Mouse (Mus musculus) ZHBTc4 (cell line): ENCODE data around the gene Sec61a2.

Experiments used
- DNase-seq: peaks from one replicate; pipeline ENCODE4 v3.0.0-alpha.2; 2011; ENCODE audit warnings: low read depth, low spot score

Sec61a2 gene

GRCm38 (mm10) chr2:5894843-5895570, at the start of gene Sec61a2:
Gene Sec61a2, minus strand, starts transcription at chr2:5895432.
- DNase-seq, result peak; percentile 98

DNA sequence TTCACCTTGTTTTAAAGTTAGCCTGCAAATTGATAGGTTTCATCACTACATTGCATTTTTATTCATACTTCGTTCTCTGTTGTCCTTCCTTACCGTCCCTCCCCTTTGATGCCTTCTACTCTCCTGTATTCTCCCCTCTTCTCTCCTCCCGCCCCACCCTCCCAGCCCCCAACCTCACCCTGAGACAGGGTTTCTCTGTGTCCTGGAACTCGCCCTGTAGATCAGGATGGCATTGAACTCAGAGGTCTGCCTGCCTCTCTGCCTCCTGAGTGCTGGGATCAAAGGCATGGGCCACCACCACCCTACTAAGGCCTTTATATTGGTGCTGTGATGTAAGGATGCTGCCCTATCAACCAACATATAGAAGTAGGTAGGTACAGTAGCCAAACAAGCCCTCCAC, 47.8 kb upstream of the Sec61a2 start:
- DNase-seq, result no peak

GRCm38 (mm10) chr2:5942416-5943032, 47.3 kb upstream of the Sec61a2 start, which contains the start of gene Dhtkd1:
Gene Dhtkd1, minus strand, starts transcription at chr2:5942792.
- DNase-seq, result peak; percentile 87

GRCm38 (mm10) chr2:5941861-5942415, 46.7 kb upstream of the Sec61a2 start:
- DNase-seq, result peak; percentile 36

DNA sequence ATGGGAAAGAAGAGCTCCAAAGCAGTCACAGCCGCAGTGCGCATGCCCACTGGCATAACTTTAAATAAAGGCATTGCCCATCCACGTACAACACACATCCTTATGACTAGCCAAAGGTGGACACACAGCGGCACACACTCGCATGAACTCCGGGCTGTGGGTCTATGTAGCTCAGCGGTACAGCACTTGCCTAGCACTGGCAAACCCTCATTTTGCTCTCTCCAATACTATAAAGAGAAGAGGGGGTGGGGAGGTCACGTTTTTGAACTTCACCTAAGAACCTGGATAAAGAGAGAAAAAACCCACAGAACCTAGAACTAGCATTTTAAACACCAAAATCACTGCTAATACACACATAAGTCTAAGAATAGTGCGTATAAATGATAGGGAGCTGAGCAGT, 45.7 kb upstream of the Sec61a2 start:
- DNase-seq, result no peak

GRCm38 (mm10) chr2:5939911-5940310, 44.7 kb upstream of the Sec61a2 start:
- no peak for DNase-seq

DNA sequence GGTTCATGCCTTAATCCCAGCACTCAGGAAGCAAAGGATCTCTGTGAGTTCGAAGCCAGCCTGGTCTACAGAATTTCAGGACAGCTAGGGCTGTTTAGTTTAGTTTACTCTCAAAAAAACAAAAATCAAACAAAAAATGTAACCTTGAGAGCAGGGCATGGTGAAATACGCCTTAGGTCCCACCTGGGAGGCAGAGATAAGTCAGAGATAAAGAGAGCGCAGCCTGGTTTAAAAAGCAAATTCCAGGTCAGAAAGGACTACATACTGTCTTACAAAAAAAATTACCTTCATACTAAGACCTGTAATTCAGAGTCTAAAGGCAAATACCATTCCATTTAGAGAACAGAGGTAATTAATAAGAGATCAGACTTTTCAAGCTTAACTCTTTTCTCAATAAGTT, 44.1 kb upstream of the Sec61a2 start:
- DNase-seq, result no peak

GRCm38 (mm10) chr2:5936550-5936949, 41.3 kb upstream of the Sec61a2 start:
- DNase-seq, result no peak

DNA sequence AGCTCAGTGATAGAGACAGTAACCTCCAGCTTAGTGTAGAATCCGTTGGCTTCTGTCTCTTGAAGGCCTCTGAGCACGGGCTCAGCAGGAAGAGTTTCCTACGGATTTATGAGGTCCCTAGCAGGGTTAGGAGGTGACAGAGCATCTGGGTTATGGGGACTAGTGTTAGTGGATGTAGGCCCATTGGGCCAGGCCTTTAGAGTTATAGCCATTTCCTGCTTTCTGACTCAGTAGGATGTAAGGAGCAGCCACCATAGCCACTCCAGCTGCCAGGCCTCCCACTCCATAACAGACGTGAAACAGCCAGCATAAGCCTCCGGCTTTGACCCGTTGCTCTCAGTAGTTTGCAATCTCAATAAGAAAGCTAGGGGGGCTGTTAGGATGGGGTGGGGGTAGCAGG, 40.8 kb upstream of the Sec61a2 start:
- no peak for DNase-seq

DNA sequence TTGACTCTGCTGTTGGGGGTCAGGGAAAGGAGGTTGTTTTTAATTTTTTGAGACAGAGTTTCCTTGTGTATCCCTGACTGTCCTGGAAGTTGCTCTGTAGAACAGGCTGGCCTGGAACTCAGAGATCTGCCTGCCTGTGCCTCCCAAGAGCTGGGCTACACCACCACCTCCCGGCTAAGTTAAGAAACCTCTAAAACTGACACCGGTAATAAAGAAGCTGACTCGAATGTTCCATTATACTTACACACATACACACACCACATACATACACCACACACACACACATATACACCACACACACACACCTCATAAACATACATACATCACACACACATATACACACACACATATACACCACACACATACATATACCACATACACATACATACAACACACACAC, 39.7 kb upstream of the Sec61a2 start:
- DNase-seq, result no peak

DNA sequence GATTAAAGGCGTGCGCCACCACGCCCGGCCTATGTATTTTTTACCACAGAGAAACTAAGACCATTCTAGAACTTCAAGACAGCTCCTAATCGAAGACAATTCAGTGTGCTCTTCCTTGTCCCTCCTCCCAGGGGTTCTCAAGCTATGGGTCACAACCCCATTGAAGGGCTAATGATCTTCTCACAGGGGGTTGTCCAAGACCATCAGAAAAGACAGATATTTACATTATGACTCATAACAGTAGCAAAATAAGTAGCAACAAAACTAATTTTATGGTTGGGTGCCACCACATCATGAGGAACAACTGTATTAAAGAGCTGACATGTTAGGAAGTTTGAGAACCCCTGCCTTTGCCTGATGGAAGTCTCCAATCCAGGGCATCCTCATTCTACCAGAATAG, 36.7 kb upstream of the Sec61a2 start:
- no peak for DNase-seq

DNA sequence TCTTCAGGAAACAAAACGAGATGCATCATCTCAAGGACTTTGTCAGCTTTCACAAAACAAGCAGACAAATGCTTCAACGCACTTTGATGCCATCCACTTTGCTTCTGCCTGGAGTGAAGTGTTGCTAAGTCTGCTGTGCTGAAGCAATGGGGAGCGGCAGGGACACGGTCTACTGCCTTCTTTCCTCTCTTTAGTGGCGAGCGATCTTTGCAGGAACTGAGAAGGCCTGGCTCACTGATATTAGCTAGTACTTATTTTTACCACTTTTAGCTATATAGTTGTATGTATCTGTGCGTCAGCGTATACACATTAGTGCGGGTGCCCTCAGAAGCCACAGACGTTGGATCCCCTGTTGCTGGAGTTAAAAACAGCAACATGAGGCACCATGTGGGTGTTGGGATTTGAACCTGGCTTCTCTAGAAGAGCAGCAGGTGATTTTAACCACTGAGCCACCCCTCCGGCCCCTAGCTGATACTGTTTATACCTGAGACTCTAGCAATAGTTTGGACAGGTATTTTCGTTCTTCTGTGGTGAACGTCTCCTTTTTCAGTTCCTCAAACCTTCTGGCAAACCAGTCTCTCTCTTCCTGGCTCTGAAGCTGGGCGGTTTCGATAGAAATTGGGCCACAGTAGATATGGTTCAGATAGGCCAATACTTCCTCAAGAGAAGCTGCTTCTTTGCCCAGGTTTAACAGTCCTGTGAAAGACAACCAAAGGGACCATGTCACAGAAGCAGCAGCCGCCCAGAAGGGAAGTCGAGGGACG, 35.2 kb upstream of the Sec61a2 start:
- no peak for DNase-seq

DNA sequence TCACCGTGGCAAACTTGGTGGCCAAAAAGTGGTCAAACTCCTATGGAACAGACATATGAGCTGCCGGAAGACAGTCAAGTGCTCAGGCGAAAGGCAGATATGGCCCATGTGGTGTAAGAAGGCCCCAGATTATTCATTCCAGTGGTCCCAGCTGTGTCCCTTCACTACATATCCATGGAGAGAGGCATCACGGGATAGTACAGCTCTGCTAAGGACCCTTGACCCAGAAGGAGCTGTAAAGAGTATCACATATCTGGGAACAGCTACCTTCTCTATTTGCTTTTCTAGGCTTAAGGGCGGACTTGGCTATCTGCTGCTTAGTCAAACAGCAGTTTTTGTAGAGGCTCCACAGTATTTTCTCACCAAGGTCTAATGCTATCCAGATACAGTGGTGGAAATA, 34.6 kb upstream of the Sec61a2 start:
- DNase-seq, result no peak

GRCm38 (mm10) chr2:5927481-5927880, 32.2 kb upstream of the Sec61a2 start:
- no peak for DNase-seq

DNA sequence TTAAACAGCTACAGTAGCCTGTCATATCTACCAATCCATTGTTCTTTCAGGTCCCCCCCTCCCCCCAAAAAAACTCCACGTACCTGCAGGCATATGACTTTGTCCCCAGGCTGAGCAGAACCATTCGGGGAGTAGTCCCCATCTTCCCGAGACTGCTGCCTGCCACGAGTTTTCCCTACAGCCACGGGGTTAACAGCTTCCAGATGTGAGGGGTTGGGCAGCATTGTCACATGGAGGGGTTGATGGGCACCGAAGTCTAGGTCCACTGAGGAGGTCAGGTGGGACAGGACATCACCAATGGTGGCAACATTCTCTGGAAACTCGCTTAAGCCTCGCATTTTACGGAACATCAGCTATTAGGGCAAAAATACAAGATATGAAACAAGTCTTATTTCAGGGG, 28.6 kb upstream of the Sec61a2 start:
- no peak for DNase-seq

DNA sequence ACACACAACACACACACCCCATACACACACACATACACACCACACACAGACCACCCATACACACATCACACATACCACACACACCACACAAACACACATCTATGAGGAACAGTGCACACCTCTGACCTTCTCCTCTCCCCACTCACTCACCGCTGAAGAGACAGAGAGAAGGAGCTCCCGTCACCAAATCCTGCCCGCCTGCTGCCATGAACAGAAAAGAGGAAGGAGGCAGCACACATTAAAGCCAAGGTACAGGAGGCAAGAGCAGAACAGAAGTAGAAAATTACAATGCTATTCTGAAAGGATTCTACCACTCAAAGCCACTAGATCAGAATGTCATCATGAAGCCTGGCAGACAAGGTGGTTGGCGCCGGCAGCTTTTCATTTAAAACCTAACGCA, 27.6 kb upstream of the Sec61a2 start:
- DNase-seq, result no peak

- DNase-seq, result no peak
Observed at GRCm38 (mm10) chr2:5911282-5911965, 16.2 kb upstream of the Sec61a2 start.

DNA sequence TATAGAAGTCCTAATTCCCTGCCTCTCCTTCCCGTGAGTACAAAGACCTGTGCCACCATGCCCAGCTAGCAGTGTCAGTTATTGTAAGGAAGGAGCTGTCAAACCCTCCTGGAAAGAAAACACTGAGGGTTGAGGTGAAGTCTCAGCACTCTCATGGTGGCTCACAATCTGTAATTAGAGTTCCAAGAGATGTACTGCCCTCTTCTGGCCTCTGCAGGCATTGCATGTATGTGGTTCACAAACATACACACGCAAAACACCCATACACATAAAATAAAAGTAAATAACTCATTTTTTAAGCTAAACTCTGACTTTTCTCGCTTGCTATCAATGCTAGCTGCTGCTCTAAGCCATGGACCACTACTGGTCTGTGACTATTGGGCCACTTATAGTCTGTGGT, 11.4 kb upstream of the Sec61a2 start:
- DNase-seq, result peak; percentile 77

- no peak for DNase-seq
Observed at GRCm38 (mm10) chr2:5906092-5906491, 10.9 kb upstream of the Sec61a2 start.

GRCm38 (mm10) chr2:5900145-5900544, 4.9 kb upstream of the Sec61a2 start:
- peak; percentile 59 for DNase-seq

DNA sequence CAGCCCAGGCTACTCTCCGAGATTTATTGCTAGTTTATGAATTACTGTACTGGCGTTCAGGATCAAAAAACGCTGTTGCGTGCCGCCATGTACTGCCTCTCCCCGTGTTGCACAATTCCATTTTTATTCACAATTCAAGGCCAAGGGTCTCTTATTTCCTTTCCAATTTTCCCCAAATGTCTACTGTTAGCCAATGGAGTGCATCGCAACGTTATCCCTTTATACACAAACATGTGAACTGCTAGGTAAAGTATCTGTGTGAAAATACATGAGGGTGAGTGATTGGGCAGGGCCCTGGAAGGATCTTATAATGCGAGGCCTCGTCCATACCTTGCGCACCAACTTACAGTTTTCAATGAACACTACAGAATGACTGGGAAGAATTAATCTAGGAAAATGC, 936 bp downstream of the Sec61a2 start:
- DNase-seq, result no peak

DNA sequence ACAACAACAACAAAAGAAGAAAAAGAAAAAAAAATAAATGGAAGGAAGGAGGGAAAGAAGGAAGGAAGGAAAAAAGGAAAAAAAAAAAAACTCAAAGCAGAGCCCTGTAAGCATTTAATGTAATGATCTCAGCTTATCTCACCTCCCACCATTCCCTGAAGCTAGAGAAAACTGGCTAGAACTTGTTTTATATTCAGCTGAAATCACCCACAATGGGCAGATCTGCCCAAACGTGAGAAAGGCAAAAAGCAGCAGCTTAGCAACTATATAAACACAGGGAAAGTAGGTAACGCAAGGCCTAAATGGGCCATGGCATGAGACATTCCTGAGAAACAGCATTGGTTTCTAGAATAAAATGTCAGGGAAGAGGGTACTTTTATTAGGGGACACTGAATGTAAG, 5.8 kb downstream of the Sec61a2 start:
- DNase-seq, result no peak
